Mouse (Mus musculus) erythroblast, embryonic 14.5 days (primary cell): ENCODE measurements around the gene Hunk. TPM values are rescaled to one million over a fixed set of nuclear protein-coding genes. Genes with fewer than 3 reads are reported as not detected.

Source experiments
- H3K27me3 ChIP-seq: 2 replicates; pipeline ENCODE4 v1.6.1; 2012; ENCODE audit warnings: inconsistent platforms; ENCODE audit not compliant: control insufficient read depth
- H3K36me3 ChIP-seq: 2 replicates; pipeline ENCODE4 v1.6.1; 2012; ENCODE audit warnings: mild to moderate bottlenecking, inconsistent platforms; ENCODE audit not compliant: control insufficient read depth
- H3K4me1 ChIP-seq: 2 replicates; pipeline ENCODE4 v1.6.1; 2012; ENCODE audit warnings: inconsistent platforms; ENCODE audit not compliant: control insufficient read depth
- H3K4me3 ChIP-seq: replicated peaks from 2 replicates; pipeline ENCODE3; 2012; ENCODE audit warnings: moderate library complexity, mild to moderate bottlenecking, inconsistent platforms
- H3K9me3 ChIP-seq: 2 replicates; pipeline ENCODE4 v1.6.1; 2012; ENCODE audit warnings: low read length, inconsistent platforms, mixed read lengths; ENCODE audit not compliant: control insufficient read depth
- GATA1 ChIP-seq: IDR thresholded peaks from 2 replicates; pipeline ENCODE4 v1.6.1; 2012; ENCODE audit warnings: low read length, inconsistent platforms, mixed read lengths
- TAL1 ChIP-seq: IDR thresholded peaks from 3 replicates; pipeline ENCODE4 v1.6.1; 2012; ENCODE audit warnings: low read length, inconsistent platforms, mixed read lengths
- polyA plus RNA-seq: library from polyadenylated mRNA; stranded (reverse); fragments of >175 nt; gene quantifications from 2 replicates; pipeline ENCODE4 v1.2.3, GENCODE M21; 2012

Hunk gene
- polyA plus RNA-seq, 1 experiment: not detected

DNA sequence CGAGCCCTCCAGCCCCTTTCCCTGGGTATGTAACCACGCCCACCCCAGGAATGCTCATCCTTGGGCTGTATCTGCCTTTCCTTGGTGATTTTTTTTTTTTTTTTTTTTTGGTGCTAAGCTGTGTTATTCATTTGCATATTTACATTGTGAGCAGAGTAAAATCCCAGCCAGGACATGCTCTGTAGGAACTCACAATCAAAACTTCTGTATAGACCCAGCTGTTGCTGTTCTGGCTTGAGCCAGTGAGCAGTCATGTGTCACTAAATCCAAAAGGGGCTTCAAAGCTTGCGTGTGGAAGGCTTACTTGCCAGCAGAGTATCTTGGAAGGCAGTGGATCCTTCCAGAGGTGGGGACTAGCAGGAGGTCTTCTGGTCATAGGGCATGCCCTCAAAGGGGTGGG is 159.7 kb downstream of the Hunk start:
- H3K4me3 ChIP-seq: no peak overlapping the region
- H3K9me3 ChIP-seq: no peaks in the 10 kb centered on the region
- TF ChIP-seq GATA1: no peak
- no peak for TF ChIP-seq TAL1
- H3K27me3 ChIP-seq: no peaks in the 10 kb centered on the region
- H3K36me3 ChIP-seq: no peaks in the 10 kb centered on the region
- H3K4me1 ChIP-seq: no peaks in the 10 kb centered on the region

DNA sequence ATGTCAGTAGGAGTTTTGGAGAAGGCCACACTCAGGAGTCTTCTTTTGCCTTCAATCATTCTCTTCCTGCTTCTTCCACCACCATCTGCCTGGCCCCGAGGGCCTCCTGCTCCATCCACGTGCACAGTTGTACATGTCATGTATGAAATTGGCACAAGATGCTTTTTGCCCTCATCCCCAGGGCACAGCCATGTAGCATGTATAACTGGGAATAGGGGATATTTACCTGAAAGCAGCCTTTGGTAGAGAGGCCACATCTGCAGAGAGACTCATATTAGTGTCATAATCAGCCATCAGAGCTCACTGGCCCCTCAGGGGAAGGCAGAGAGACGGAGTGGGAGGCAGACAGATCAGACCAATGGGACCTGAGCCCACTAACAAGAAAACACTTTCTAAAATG is 160.8 kb downstream of the Hunk start:
- Histone ChIP-seq H3K36me3 (no peaks in the 10 kb centered on the region), H3K4me1 (no peaks in the 10 kb centered on the region), H3K4me3 (no peak overlapping the region), H3K27me3 (no peaks in the 10 kb centered on the region), H3K9me3 (no peaks in the 10 kb centered on the region)
- TF ChIP-seq GATA1 (no peak), TAL1 (no peak)

DNA sequence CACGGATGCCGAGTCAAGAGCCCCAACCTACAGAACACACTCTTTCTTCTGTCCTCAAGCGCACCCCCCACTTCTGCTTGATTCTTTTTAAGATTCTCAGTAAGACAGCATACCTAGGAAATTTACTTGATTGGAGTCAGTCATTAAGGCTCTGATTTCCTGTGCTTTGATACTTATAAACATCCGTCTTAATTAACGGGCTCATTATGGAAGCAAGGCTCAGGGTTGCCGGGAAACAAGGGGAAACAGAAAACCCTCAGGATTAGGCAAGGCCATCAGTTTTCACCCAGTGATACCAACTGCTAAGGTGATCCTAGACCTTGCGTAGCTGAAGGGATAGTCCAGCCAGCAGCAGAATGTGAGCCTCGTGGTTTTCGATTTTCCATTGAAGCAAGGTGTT is 162.2 kb downstream of the Hunk start:
- H3K4me3 ChIP-seq: no peak overlapping the region
- H3K27me3 ChIP-seq: no peaks in the 10 kb centered on the region
- H3K4me1 ChIP-seq: no peaks in the 10 kb centered on the region
- H3K9me3 ChIP-seq: peaks cover 9% of the 10 kb centered on the region; the same call in 1 of the 2 replicates
- no peaks in the 10 kb centered on the region for H3K36me3 ChIP-seq
- no peak for TF ChIP-seq TAL1
- no peak for TF ChIP-seq GATA1

Other genes with a start within 250 kb of the Hunk start
- 0.50 and 0.89 TPM in 2 replicates for gene Tiam1, start 242.2 kb upstream of the Hunk start, polyA plus RNA-seq
- gene Sod1, start 165.3 kb upstream of the Hunk start, polyA plus RNA-seq: 87.1 and 109 TPM in 2 replicates
- 5.7 and 6.0 TPM in 2 replicates for gene Scaf4, start 101.5 kb upstream of the Hunk start, polyA plus RNA-seq